Mouse (Mus musculus) cerebellum, adult 8-10 months (tissue): Measurements from ENCODE around the gene Cyp2c55.

Experiments used
- DNase-seq: peaks from one replicate; pipeline ENCODE4 v3.0.0; 2022

Cyp2c55 gene

GRCm38 (mm10) chr19:39006715-39007114, at the start of gene Cyp2c55:
Gene Cyp2c55, plus strand, starts transcription at chr19:39007019.
- DNase-seq, result no peak

GRCm38 (mm10) chr19:38970741-38971140, 36.1 kb upstream of the Cyp2c55 start:
- no peak for DNase-seq

- no peak for DNase-seq
Observed at GRCm38 (mm10) chr19:38972581-38972980, 34.2 kb upstream of the Cyp2c55 start.

- DNase-seq, result no peak
Observed at GRCm38 (mm10) chr19:38973666-38974065, 33.2 kb upstream of the Cyp2c55 start.

- DNase-seq, result no peak
Observed at GRCm38 (mm10) chr19:38976269-38976668, 30.6 kb upstream of the Cyp2c55 start.

GRCm38 (mm10) chr19:38981966-38982365, 24.9 kb upstream of the Cyp2c55 start:
- peak; percentile 54 for DNase-seq

- DNase-seq, result no peak
Observed at GRCm38 (mm10) chr19:38998248-38998647, 8.6 kb upstream of the Cyp2c55 start.

- no peak for DNase-seq
Observed at GRCm38 (mm10) chr19:38998676-38999075, 8.1 kb upstream of the Cyp2c55 start.

GRCm38 (mm10) chr19:39005132-39005531, 1.7 kb upstream of the Cyp2c55 start:
- DNase-seq, result no peak

- DNase-seq, result no peak
Observed at GRCm38 (mm10) chr19:39057928-39058327, 51.1 kb downstream of the Cyp2c55 start.

GRCm38 (mm10) chr19:39060719-39061118, 53.9 kb downstream of the Cyp2c55 start, which contains the start of gene Cyp2c65:
Gene Cyp2c65, plus strand, starts transcription at chr19:39061015.
- DNase-seq, result no peak
